Mouse (Mus musculus): ENCODE measurements at regions not wholly inside any gene's neighbourhood (a gene's known extent, or its start where the extent isn't known, plus 50 kb on each side); places are given as distances from the start of the nearest gene placed in this dataset.
"Not testable (repeated sequence)": the region's sequence is repeated elsewhere in the genome, so short reads cannot be mapped to it uniquely, and the experiment has no call there.

- TF ChIP-seq POLR2A (IDR thresholded peaks at IDR 0.05; ENCODE audit: borderline replicate concordance, insufficient read depth, low read length); CTCF (IDR thresholded peaks at IDR 0.05; ENCODE audit: borderline replicate concordance, insufficient read depth, low read depth, low read length): not testable (repeated sequence)
Observed at GRCm38 (mm10) chr6:109193061-109193460, 364.6 kb downstream of the Edem1 start.
